Mouse (Mus musculus): ENCODE measurements around the gene G3bp1.

DNA sequence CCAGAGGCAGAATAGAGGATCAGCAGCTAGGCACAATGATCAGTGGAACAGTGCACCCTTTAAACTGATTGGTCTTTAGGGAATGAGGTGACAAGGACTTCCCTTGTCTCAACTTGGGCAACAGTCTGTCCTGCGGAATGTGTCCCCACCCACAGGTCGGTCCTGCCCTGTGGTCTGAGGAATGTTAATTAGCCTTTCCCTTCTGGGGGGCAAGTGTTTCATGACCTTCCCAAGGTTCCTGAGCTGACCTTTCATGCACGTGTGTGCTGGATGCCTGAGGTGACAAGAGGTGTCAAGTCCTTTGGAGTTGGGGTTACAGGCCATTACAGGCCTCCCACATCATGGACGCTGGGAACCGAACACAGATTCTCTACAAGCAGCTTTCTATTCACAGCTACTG is 29.8 kb upstream of the G3bp1 start:
- TF ChIP-seq CTCF (IDR thresholded peaks at IDR 0.05; ENCODE audit: borderline replicate concordance, extremely low read depth, insufficient read depth, insufficient read length): no peak
- no peak for TF ChIP-seq POLR2A (IDR thresholded peaks at IDR 0.05; ENCODE audit: borderline replicate concordance, extremely low read depth, insufficient read depth, insufficient read length, poor library complexity, severe bottlenecking)

Measured in brain, embryonic 14.5 days (tissue).